Mouse (Mus musculus) testis, postnatal 10 days (tissue): Measurements from ENCODE around the gene Dpf1.

Source experiments
- DNase-seq: peaks from one replicate; pipeline ENCODE4 v3.0.0; 2021; ENCODE audit warnings: low spot score

Dpf1 gene

GRCm38 (mm10) chr7:29309749-29310148 lies 6.0 kb downstream of the Dpf1 start:
- DNase-seq = no peak

DNA sequence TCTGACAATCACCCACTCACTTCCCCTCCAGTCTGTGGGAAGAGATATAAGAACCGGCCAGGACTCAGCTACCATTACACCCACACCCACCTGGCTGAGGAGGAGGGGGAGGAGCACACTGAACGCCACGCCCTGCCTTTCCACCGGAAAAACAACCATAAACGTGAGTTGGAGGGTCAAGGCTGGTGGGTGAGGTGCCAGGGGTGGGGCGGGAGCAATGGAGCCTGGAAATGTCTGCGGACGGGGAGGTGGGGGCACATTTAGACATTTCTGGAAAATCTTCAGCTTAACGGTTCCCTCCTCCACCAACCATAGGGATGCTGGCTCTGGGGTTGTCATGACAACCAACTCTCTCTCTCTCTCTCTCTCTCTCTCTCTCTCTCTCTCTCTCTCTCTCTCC lies 9.3 kb downstream of the Dpf1 start:
- no peak for DNase-seq

- no peak for DNase-seq
Measured at GRCm38 (mm10) chr7:29313572-29314261, 10.0 kb downstream of the Dpf1 start.

- no peak for DNase-seq
Measured at GRCm38 (mm10) chr7:29314844-29315628, 11.3 kb downstream of the Dpf1 start.

DNA sequence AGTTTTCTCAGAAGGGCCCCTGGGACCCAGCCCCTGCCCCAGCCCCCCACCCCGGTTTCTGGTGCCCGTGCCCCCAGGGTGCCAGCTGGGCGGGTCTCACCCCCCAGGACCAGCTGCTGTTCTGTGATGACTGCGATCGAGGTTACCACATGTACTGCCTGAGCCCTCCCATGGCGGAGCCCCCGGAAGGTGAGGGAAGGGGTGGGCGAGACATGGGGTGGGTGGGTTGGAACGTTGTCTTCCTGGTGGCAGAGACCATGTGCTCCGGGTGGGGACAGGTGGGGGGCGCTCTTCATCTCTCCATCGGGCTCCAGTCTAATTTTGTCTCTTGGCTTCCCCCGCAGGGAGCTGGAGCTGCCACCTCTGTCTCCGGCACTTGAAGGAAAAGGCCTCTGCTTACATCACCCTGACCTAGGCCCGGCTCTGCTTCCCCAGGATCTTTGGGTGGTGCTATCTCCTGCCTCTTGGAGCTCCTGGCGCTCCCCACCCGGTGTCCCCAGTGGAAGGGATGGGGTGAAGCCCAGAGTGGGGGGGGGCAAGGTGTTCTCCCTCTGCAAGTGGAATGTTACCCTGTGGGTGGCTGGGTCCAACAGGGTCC lies 12.5 kb downstream of the Dpf1 start:
- DNase-seq = no peak

DNA sequence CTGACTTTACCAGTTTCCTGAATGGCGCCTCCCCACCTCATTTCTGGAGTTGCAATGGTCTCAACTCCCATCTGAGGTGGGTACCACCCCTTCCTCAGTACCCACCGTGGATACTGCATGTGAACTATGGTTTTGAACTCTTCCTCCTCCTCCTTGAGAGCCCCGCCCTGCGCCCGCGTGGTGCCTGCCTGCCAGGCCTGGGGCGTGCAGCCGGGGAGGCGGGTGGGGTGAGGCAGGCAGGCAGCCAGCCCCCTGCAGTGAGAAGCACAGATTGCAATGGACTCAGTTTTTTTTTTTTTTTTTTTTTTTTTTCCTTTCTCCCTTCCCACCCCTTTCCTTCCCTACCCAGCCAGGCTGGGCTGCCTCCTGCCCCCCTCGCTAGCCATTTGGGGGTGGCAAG lies 13.2 kb downstream of the Dpf1 start:
- DNase-seq = peak; percentile 78

- peak; percentile 74 for DNase-seq
Measured at GRCm38 (mm10) chr7:29317558-29317957, 13.8 kb downstream of the Dpf1 start.

DNA sequence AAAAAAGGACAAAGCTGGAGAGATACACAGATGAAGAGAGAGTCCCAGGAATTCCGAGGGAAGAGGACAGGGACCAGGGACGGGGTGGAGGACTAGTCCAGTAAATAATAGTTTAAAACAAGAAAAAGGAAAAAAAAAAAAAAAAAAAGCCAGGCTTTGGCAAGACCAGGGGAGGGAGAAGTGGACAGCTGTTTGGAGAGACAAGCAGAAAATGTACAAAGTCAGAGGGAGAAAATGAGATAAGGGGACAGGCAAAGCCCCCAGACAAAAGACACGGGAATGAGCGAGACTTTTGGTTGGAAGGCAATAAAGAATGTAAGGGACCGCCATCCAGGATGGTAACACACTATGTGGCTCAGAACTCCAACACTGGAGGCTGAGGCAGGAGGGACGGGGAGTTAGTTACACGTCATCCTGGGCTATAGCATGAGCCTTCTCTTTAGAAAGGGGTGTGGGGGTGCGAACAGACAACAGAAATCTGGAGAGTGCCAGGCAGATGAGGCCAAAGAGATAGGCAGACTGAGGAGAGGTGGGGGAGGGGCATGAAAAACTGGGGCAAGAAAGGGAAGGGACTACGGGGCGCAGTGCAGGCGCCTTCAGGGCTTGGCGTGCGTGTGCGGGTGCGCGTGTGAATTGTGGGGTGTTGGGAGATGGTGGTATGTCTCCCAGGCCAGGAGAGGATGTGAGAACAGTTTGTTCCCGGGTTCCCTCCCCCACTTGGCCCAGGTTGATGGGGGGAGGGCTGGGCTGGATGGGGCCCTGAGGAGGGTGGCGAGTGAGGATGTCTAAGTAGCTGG lies 14.6 kb downstream of the Dpf1 start:
- DNase-seq = peak; percentile 86

DNA sequence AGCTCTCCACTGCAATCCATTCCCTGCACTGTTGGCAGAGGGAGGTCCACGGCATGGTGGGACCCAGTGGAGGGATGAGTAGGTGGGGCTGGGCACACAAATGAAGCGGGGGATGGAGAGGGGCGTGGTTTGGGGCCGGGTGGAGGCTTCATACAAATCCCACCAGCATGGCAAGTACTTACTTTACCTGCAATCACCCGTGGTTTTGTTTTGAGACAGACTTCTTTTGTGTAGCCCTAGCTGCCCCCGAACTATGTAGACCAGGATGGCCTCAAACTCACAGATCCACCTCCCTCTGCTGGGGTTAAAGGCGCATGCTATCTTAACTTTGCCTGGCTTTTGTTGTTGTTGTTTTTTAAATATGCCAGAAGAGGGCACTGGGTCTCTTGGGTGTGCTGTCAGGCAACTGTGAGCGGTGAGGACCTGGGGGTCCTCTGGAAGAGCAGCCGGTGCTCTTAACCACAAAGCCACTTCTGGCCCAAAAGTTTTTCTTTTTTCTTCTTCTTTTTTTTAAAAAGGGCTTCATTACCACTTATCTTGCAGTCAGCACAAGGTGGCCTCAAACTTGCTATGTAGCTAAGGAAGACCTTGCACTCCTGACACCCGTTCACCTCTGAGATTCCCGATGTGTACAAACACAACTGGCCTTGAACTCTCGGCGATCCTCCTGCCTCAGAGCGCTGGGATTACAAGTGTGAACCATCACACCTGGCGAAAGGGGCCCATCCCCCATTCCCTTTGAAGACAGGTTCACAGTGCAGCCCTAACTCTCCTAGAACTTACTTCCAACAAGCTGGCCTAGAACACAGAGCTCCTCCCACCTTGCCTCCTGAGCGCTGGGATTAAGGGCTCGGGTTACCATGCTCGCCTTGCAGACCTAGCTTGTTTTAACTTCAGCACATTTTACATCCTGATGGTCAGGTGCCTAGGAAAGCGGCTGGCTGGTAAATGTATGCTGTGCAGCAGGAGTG lies 15.9 kb downstream of the Dpf1 start:
- DNase-seq = peak; percentile 71

DNA sequence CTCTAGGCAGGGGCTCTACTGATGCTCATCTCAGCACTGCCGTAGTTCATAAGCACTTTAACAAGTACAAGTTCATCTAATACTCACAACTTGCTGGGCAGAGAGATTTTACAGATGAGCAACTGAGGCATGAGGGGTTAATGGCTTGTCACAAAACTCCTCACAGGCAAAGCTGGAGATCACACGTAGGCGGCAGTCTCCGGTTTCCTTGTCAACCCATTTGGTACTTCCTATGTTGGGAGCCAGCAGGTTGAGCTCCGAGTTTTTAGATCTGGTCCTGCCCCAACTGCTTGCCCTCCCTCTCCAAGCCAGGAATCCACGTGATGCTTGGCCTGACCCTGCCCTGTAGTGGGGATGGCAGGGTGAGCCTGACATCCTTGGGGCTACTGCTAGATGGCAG lies 23.3 kb downstream of the Dpf1 start:
- no peak for DNase-seq

DNA sequence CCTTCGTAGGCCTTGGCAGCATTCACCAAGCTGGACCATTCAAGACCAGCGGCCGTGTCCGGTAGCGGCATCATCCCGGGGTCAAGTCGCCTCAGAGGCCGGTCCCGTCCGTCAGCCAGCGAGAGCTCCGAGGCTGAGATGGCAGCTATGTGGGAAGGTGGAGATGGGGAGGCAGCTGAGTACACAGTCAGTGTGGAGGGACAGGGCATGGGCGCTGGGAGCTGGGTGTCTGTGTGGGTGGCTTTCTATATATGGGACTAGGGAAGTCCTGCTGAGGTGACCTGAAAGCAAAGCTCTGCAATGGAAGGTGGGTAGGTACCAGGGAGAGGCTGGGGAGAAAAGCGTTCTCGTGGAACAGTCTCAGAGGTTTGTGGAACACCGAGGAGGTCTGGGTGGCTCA lies 25.2 kb downstream of the Dpf1 start:
- no peak for DNase-seq

DNA sequence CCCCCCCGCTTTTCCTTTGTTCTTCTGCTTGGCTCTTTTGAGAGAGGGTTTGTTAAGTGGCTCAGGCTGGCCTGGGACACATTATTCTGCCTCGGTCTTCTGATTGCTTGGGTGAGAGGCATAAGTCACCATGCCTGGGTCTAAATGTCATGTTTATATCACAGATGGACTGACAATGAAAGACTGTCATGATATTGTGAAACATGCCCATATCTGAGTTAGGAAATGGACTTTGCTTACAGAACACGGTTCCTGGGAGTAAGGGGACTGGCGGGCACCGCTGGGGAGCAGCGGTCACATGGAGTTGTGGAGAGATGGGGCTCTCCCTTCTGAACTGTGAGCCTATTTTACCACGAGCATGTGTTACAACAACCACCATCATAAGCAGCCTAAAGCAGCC lies 30.4 kb downstream of the Dpf1 start:
- no peak for DNase-seq

DNA sequence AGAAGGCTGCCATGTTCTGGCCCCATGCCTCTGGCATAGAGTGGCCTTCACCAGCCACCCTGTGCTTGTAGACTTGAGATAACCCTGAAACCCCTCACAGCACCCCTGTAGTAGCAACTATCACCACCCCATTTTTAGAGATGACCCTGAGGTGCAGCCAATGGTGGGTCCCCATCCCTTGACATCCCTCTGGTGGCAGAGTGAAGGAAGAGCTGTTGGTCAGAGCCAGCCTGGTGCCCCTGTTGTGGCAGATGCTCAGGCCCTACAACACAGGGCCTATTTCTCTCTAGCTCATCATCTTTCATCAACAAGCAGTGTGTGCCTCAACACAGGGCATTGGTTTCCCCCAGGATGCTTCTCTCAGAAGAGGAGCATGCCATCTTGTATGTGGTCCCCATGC lies 31.5 kb downstream of the Dpf1 start:
- DNase-seq = no peak

GRCm38 (mm10) chr7:29335841-29336671 lies 32.3 kb downstream of the Dpf1 start:
- DNase-seq = no peak

- DNase-seq = no peak
Measured at GRCm38 (mm10) chr7:29336795-29337319, 33.1 kb downstream of the Dpf1 start.

DNA sequence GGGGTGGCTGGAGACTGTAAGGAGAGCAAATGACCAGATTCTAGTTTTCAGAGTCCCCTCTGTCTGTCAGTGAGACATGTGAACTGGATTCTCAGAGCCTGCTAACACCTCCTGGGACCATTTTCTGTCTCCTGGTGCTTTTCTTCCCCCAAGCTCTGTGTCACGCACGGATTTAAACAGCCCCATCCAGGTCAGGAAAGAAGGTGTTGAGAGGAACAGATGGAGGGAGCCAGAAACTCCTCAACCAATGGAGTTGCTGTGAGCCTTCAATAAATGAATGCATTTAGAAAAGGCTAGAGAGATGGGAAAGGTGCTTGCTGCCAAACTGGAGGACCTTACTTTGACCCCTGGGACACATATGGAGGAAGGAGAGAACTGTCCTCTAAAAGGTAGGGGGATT lies 34.0 kb downstream of the Dpf1 start:
- no peak for DNase-seq

DNA sequence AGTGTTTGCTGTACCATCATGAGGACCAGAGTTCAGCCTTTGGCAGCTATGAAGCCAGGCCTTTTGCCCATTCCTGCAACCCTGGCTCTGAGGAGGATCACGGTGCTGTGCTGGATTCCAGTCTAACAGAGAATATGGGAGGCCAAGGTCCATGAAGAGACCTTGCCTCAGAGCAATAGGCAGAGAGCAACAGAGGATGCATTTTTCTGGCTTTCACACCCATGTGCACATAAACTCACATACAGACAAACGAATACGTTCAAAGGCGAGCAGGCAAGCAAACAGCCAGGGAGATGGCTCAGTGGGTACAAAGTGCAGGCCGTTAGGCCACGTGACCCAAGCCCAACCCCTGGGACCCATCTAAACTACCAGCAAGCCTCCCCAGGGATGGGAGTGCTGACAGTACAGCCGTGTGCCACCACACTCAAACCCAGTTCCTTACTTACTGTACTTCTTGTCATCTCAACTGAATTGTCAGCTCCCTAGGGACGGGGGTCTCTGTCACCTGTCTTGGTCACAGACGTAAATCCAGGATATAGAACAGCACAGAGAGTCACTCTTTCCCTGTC lies 34.7 kb downstream of the Dpf1 start:
- DNase-seq = no peak

DNA sequence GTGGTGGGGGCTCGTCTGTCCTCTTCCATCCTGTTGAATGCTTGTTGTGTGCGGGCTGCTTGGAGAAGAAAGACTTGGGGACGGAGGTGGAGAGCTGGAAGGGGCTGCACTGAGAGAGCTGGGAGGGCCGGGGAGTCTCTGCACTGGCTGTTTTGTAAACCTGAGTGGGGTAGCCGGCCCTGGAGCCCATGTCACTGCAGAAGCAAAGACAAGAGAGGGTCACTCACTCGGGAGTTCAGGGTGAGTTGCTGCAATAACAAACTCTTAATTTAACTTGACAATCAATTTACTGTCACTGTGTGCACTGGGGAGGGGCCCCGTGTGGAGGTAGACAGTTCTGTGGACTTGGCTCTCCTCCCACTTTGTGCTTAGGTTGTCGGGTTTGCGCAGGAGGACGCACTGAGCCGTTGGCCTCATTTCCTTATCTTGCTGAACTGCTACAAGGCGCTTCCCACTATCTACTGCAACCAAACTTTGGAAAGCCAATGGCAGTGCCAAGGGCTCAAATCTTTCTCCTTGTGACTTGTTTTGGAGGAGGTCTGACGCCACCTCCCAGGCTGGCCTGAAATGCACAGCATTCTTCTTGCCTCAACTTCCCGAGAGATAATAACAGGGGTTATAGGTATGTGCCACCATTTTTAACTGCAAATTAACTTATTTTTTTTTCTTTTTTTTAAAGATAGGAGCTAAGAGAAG lies 35.4 kb downstream of the Dpf1 start:
- no peak for DNase-seq

GRCm38 (mm10) chr7:29340247-29340646 lies 36.5 kb downstream of the Dpf1 start:
- no peak for DNase-seq
